21 mouse cellular contexts compared by ENCODE assay signal in genomic region chr9:96782062-96782461, GRCm38 (mm10). TPM values are rescaled to one million over a fixed set of nuclear protein-coding genes. Genes with fewer than 3 reads are reported as not detected.
DNase-seq lines count a peak whose midpoint lies in the region; ATAC-seq and TF ChIP-seq lines count a peak whose summit lies in the region.
"Had no signal": no experiment of that assay in that cellular context is flagged by ENCODE, and none has a peak within 500 bp of the region (broad histone marks: within the 10 kb centered on the region; RNA-seq: fewer than 3 reads in every experiment).

No protein-coding gene starts in this region.

- TF ChIP-seq RAD21 in MEL (IDR thresholded peaks at IDR 0.05; ENCODE audit: low read depth, low read length): no peak

- H3K4me1 ChIP-seq in lung, postnatal 0 days (ENCODE audit: insufficient read depth, low read depth, low read length): no peaks in the 10 kb centered on the region
- peaks cover 11 to 44% of the 10 kb centered on the region in 2 experiments for H3K4me1 ChIP-seq in MEL (ENCODE audit: control insufficient read depth in 1 of 2, insufficient read depth in 2 of 2, low read length in 2 of 2)
- peaks cover 32% of the 10 kb centered on the region for H3K4me1 ChIP-seq in bone marrow macrophage, adult 2 months (ENCODE audit: control insufficient read depth, insufficient read depth, low read length)
- no peaks in the 10 kb centered on the region for H3K4me1 ChIP-seq in stomach, postnatal 0 days (replicated peaks; ENCODE audit: control insufficient read depth, insufficient read depth)
- peaks cover 24% of the 10 kb centered on the region for H3K4me1 ChIP-seq in heart, embryonic 12.5 days (replicated peaks)
- H3K4me1 ChIP-seq: forebrain, embryonic 13.5 days; midbrain, embryonic 15.5 days; neural tube, embryonic 15.5 days had no signal

- H3K79me2 ChIP-seq in MEL (ENCODE audit: control insufficient read depth, insufficient read depth, low read length, poor library complexity): no peaks in the 10 kb centered on the region

- no peak for TF ChIP-seq POLR2A in MEL (IDR thresholded peaks at IDR 0.05; ENCODE audit: control insufficient read depth in 1 of 2, insufficient read depth in 1 of 2, low read depth in 1 of 2, low read length in 2 of 2, poor library complexity in 1 of 2)
- no peak for TF ChIP-seq POLR2A in bone marrow macrophage, adult 2 months (IDR thresholded peaks at IDR 0.05; ENCODE audit: borderline replicate concordance, low read depth, low read length)

- no peaks in the 10 kb centered on the region for H3K9me3 ChIP-seq in lung, postnatal 0 days (ENCODE audit: low read length)
- no peaks in the 10 kb centered on the region for H3K9me3 ChIP-seq in MEL (replicated peaks; ENCODE audit: insufficient read depth, low read length)
- H3K9me3 ChIP-seq in stomach, postnatal 0 days (ENCODE audit: control insufficient read depth, low read length): no peaks in the 10 kb centered on the region
- H3K9me3 ChIP-seq in heart, embryonic 12.5 days (replicated peaks): no peaks in the 10 kb centered on the region
- H3K9me3 ChIP-seq: embryonic facial prominence, embryonic 10.5 days; forebrain, embryonic 13.5 days; hindbrain, embryonic 10.5 days; midbrain, embryonic 15.5 days; neural tube, embryonic 15.5 days had no signal

- no peak for TF ChIP-seq EP300 in lung, postnatal 0 days (IDR thresholded peaks at IDR 0.05)
- 0 out of 4 replicates have a peak, but pooled peaks of 1 of the 2 experiments have one; percentile 13 for TF ChIP-seq EP300 in MEL (IDR thresholded peaks at IDR 0.05; ENCODE audit: low read depth in 1 of 2, low read length in 2 of 2)
- no peak for TF ChIP-seq EP300 in stomach, postnatal 0 days (optimal IDR thresholded peaks at IDR 0.05)

- H3K36me3 ChIP-seq in lung, postnatal 0 days (ENCODE audit: insufficient read depth, low read length): no peaks in the 10 kb centered on the region
- H3K36me3 ChIP-seq in MEL (ENCODE audit: control insufficient read depth in 1 of 2, insufficient read depth in 2 of 2, low read length in 2 of 2): peaks cover 0 to 24% of the 10 kb centered on the region in 2 experiments; a peak in 2 of 4 replicates
- no peaks in the 10 kb centered on the region for H3K36me3 ChIP-seq in stomach, postnatal 0 days (ENCODE audit: control insufficient read depth, insufficient read depth, low read length)
- H3K36me3 ChIP-seq in heart, embryonic 12.5 days: no peaks in the 10 kb centered on the region
- H3K36me3 ChIP-seq: embryonic facial prominence, embryonic 10.5 days; hindbrain, embryonic 10.5 days; midbrain, embryonic 15.5 days; neural tube, embryonic 15.5 days had no signal

- no peak overlapping the region for H3K4me2 ChIP-seq in lung, postnatal 0 days (replicated peaks; ENCODE audit: low read depth, low read length)
- H3K4me2 ChIP-seq in stomach, postnatal 0 days (replicated peaks; ENCODE audit: low read depth): no peak overlapping the region
- H3K4me2 ChIP-seq in heart, embryonic 12.5 days: no peak overlapping the region
- H3K4me2 ChIP-seq: forebrain, embryonic 13.5 days; midbrain, embryonic 15.5 days; neural tube, embryonic 15.5 days had no signal

- H3K4me3 ChIP-seq in lung, postnatal 0 days (ENCODE audit: low read depth, low read length): no peak overlapping the region
- no peak overlapping the region for H3K4me3 ChIP-seq in MEL (ENCODE audit: control insufficient read depth in 1 of 2, insufficient read depth in 1 of 2, low read depth in 2 of 2, low read length in 2 of 2)
- no peak overlapping the region for H3K4me3 ChIP-seq in bone marrow macrophage, adult 2 months (ENCODE audit: insufficient read depth, low read length)
- no peak overlapping the region for H3K4me3 ChIP-seq in stomach, postnatal 0 days (ENCODE audit: low read depth, low read length)
- no peak overlapping the region for H3K4me3 ChIP-seq in heart, embryonic 12.5 days
- H3K4me3 ChIP-seq: embryonic facial prominence, embryonic 10.5 days; forebrain, embryonic 13.5 days; heart, adult 2 months; hindbrain, embryonic 10.5 days; midbrain, embryonic 15.5 days; neural tube, embryonic 15.5 days had no signal

- ATAC-seq in lung, postnatal 0 days: peak; percentile 40; the same call in 1 of the 2 replicates
- 0 out of 2 replicates have a peak, but pooled peaks have one; percentile 35 for ATAC-seq in stomach, postnatal 0 days (ENCODE audit: low FRiP score, low TSS enrichment)
- ATAC-seq in heart, embryonic 12.5 days (ENCODE audit: insufficient number of reproducible peaks, low FRiP score): no peak
- ATAC-seq: forebrain, embryonic 13.5 days; midbrain, embryonic 15.5 days had no signal

- no peak for TF ChIP-seq CTCF in lung, postnatal 0 days (IDR thresholded peaks at IDR 0.05)
- TF ChIP-seq CTCF in MEL (IDR thresholded peaks at IDR 0.05 in 2 of 3, conservative IDR thresholded peaks at IDR 0.05 in 1 of 3; ENCODE audit: control insufficient read depth in 1 of 3, insufficient read depth in 1 of 3, low read depth in 2 of 3, low read length in 3 of 3, poor library complexity in 1 of 3, severe bottlenecking in 1 of 3): no peak
- TF ChIP-seq CTCF in bone marrow macrophage, adult 2 months (IDR thresholded peaks at IDR 0.05; ENCODE audit: low read depth, low read length): no peak
- TF ChIP-seq CTCF in stomach, postnatal 0 days (IDR thresholded peaks at IDR 0.05; ENCODE audit: low read depth): no peak

- 72% methylated on average over 8 of the region's 8 CpGs for WGBS in lung, postnatal 0 days
- WGBS in stomach, postnatal 0 days: 63% methylated on average over 8 of the region's 8 CpGs
- WGBS in heart, embryonic 12.5 days: 56% methylated on average over 8 of the region's 8 CpGs

- H3K27ac ChIP-seq in lung, postnatal 0 days (ENCODE audit: low read length): no peak overlapping the region
- peak overlapping the region; percentile 33 for H3K27ac ChIP-seq in MEL (ENCODE audit: control insufficient read depth, low read depth, low read length)
- H3K27ac ChIP-seq in bone marrow macrophage, adult 2 months (ENCODE audit: insufficient read depth, low read depth, low read length): peak overlapping the region; percentile 67
- no peak overlapping the region for H3K27ac ChIP-seq in stomach, postnatal 0 days (replicated peaks)
- no peak overlapping the region for H3K27ac ChIP-seq in heart, embryonic 12.5 days (ENCODE audit: poor library complexity, severe bottlenecking)
- H3K27ac ChIP-seq: embryonic facial prominence, embryonic 10.5 days; forebrain, embryonic 13.5 days; heart, adult 2 months; hindbrain, embryonic 10.5 days; kidney, postnatal 0 days; liver, embryonic 14.5 days; midbrain, embryonic 15.5 days; neural tube, embryonic 15.5 days had no signal

- no peak overlapping the region for H3K9ac ChIP-seq in lung, postnatal 0 days (replicated peaks; ENCODE audit: low read depth)
- H3K9ac ChIP-seq in MEL (ENCODE audit: control insufficient read depth, low read depth, low read length, poor library complexity, severe bottlenecking): no peak overlapping the region
- H3K9ac ChIP-seq in stomach, postnatal 0 days (ENCODE audit: low read length): no peak overlapping the region
- no peak overlapping the region for H3K9ac ChIP-seq in heart, embryonic 12.5 days
- H3K9ac ChIP-seq: forebrain, embryonic 13.5 days; liver, embryonic 14.5 days; midbrain, embryonic 15.5 days; neural tube, embryonic 15.5 days had no signal

- H3K27me3 ChIP-seq in lung, postnatal 0 days (replicated peaks; ENCODE audit: insufficient read depth, low read length): no peaks in the 10 kb centered on the region
- no peaks in the 10 kb centered on the region for H3K27me3 ChIP-seq in MEL (ENCODE audit: control insufficient read depth in 1 of 2, insufficient read depth in 2 of 2, low read length in 2 of 2)
- no peaks in the 10 kb centered on the region for H3K27me3 ChIP-seq in stomach, postnatal 0 days (ENCODE audit: control insufficient read depth, insufficient read depth, low read length)
- H3K27me3 ChIP-seq in heart, embryonic 12.5 days (replicated peaks): no peaks in the 10 kb centered on the region
- H3K27me3 ChIP-seq: CH12.LX; forebrain, embryonic 13.5 days; midbrain, embryonic 15.5 days; neural tube, embryonic 15.5 days had no signal

- peak; percentile 20 for DNase-seq in lung, postnatal 0 days (ENCODE audit: low spot score)
- no peak for DNase-seq in lung, postnatal 10 days
- DNase-seq in MEL (ENCODE audit: low read depth, low spot score): peak; percentile 69
- DNase-seq in stomach, postnatal 0 days (ENCODE audit: low spot score): no peak
- DNase-seq in frontal cortex, postnatal 14 days (ENCODE audit: low spot score in 2 of 2): no peak
- DNase-seq: cerebellum, adult 8-10 months; gastrocnemius, postnatal 14 days; heart, adult 2 months; kidney, adult 18-20 months; lung, postnatal 14 days; retina, postnatal 1 day had no signal

TF ChIP-seq in MEL, 35 proteins besides CTCF, POLR2A, EP300 and RAD21:
- no peak for TF ChIP-seq E2F4 (IDR thresholded peaks at IDR 0.05; ENCODE audit: borderline replicate concordance, low read depth, low read length)
- peak; percentile 43 for TF ChIP-seq TAL1 (IDR thresholded peaks at IDR 0.05; ENCODE audit: low read length)
- no peak for TF ChIP-seq NELFE (IDR thresholded peaks at IDR 0.05; ENCODE audit: low read depth, low read length)
- TF ChIP-seq MEF2A (IDR thresholded peaks at IDR 0.05; ENCODE audit: extremely low read depth, insufficient replicate concordance, low read depth, low read length, poor library complexity, severe bottlenecking): no peak
- no peak for TF ChIP-seq UBTF (IDR thresholded peaks at IDR 0.05; ENCODE audit: borderline replicate concordance, insufficient read depth, low read depth, low read length)
- TF ChIP-seq MYC (IDR thresholded peaks at IDR 0.05; ENCODE audit: low read depth, low read length): no peak
- no peak for TF ChIP-seq ZNF384 (IDR thresholded peaks at IDR 0.05; ENCODE audit: low read depth, low read length)
- peak; percentile 82; the same call in 1 of the 2 replicates for TF ChIP-seq JUND (IDR thresholded peaks at IDR 0.05; ENCODE audit: low read depth, low read length)
- TF ChIP-seq TBP (IDR thresholded peaks at IDR 0.05; ENCODE audit: low read depth, low read length): peak; percentile 70; the same call in 1 of the 2 replicates
- TF ChIP-seq ETS1 (IDR thresholded peaks at IDR 0.05; ENCODE audit: low read depth, low read length): no peak

RNA-seq across cellular contexts. Expression of gene Zbtb38, which starts 29.4 kb away (rescaled TPM):
- 31.8 and 32.5 TPM in 2 replicates for polyA plus RNA-seq in lung, postnatal 0 days (2015; fragmentation: Nextera tagmentation; extraction: Ambion mirVana)
- total RNA-seq in MEL (2012; rRNA removed): 10.9 TPM in 2 replicates
- polyA plus RNA-seq in MEL (2012; ENCODE audit: insufficient read depth in 1 of 2, insufficient read length in 2 of 2, low read depth in 1 of 2, low replicate concordance in 2 of 2, missing spikeins in 1 of 2): 10 to 100 TPM; 12.2 to 65.0 TPM
- polyA plus RNA-seq in bone marrow macrophage, adult 2 months (2012; ENCODE audit: insufficient read depth, insufficient read length, missing spikeins): 20.6 and 24.0 TPM in 2 replicates
- 13.9 and 15.3 TPM in 2 replicates for polyA plus RNA-seq in stomach, postnatal 0 days (2015; fragmentation: Nextera tagmentation; extraction: Ambion mirVana)
- polyA plus RNA-seq in heart, embryonic 12.5 days (2016; fragmentation: Nextera tagmentation; extraction: Ambion mirVana): 31.3 and 32.1 TPM in 2 replicates

Comparison
In these comparisons a context has a peak if more than half of its experiments do, and no peak if none do; other contexts are left out.
1. DNase-seq: peak in lung, postnatal 0 days (single experiment) and MEL (single experiment); none in lung, postnatal 10 days (single experiment), stomach, postnatal 0 days (single experiment) and frontal cortex, postnatal 14 days (0 of 2).
2. H3K27ac ChIP-seq: peak in MEL (single experiment) and bone marrow macrophage, adult 2 months (single experiment); none in lung, postnatal 0 days (single experiment), stomach, postnatal 0 days (single experiment) and heart, embryonic 12.5 days (single experiment).